Mouse (Mus musculus): ENCODE data around the gene Il1rl2. TPM values are rescaled to one million over a fixed set of nuclear protein-coding genes. Genes with fewer than 3 reads are reported as not detected.
A peak's percentile ranks its signal among the peaks of the same experiment; 100 is the strongest.

The Il1rl2 gene
- polyA plus RNA-seq (2014; fragmentation: Nextera tagmentation; extraction: Ambion mirVana) = 3.2 TPM in 2 replicates

GRCm38 (mm10) chr1:40324457-40324856 is at the start of gene Il1rl2:
TSS of gene Il1rl2 (plus strand) at chr1:40324610.
- peaks cover 9% of the 10 kb centered on the region for H3K27me3 ChIP-seq (ENCODE audit: control insufficient read depth, insufficient read depth, low read length)
- no peaks in the 10 kb centered on the region for H3K4me1 ChIP-seq (ENCODE audit: control insufficient read depth, insufficient read depth, low read length)
- DNase-seq (ENCODE audit: low spot score) (peak; percentile 67), ATAC-seq (replicated peaks; ENCODE audit: insufficient number of reproducible peaks, low FRiP score, low TSS enrichment, low read depth) (no peak)
- H3K9me3 ChIP-seq (replicated peaks; ENCODE audit: control insufficient read depth, low read length) = no peaks in the 10 kb centered on the region
- H3K4me2 ChIP-seq (ENCODE audit: low read depth, low read length) = peak within 1 kb of the TSS; percentile 75
- H3K36me3 ChIP-seq (replicated peaks; ENCODE audit: control insufficient read depth, insufficient read depth, low read depth, low read length) = no peaks in the 10 kb centered on the region
- WGBS = 27% methylated on average over 6 of the region's 6 CpGs
- peak within 1 kb of the TSS; percentile 39 for H3K4me3 ChIP-seq (ENCODE audit: low read depth, low read length)
- H3K9ac ChIP-seq (replicated peaks; ENCODE audit: low read length) = peak within 1 kb of the TSS; percentile 43
- H3K27ac ChIP-seq (replicated peaks; ENCODE audit: low read depth, low read length) = no peak within 1 kb of the TSS

DNA sequence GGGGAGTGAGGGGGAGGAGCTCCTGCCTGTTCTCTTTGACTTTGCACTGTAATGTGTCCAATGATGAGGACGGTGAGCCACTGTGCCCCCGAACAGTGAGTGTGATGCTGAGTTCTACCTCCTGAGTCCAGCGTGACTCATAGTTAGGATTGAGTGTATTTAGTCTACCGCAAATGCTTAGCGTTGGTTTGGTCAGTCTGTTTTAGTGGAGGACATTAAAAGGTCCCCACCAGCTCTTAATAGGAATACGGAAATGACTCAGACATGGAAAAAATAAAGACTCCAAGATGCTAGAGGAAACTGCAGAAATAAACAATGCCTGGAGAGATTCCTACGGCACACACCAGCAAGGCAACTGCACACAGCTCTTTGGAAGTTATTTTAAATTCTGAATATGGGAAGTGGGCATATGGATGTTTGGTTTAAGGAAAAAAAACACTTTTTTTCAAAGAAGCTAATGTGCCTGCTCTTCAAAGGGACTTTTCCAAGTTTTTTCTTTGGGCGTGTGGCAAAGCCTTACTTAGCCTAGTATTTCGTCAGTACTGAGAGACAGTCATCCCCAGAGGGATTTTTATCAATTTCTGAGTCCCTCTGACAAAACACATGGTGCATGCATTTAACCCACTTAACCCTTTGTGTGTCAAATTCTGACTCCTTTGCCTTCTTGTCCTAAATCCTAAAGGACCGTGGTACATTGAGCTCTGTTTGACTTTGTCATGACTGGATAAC is 49.0 kb upstream of the Il1rl2 start:
- Histone ChIP-seq H3K4me3 (ENCODE audit: low read depth, low read length) (no peak overlapping the region), H3K27ac (replicated peaks; ENCODE audit: low read depth, low read length) (no peak overlapping the region), H3K27me3 (ENCODE audit: control insufficient read depth, insufficient read depth, low read length) (no peaks in the 10 kb centered on the region), H3K4me2 (ENCODE audit: low read depth, low read length) (no peak overlapping the region), H3K4me1 (ENCODE audit: control insufficient read depth, insufficient read depth, low read length) (no peaks in the 10 kb centered on the region), H3K36me3 (replicated peaks; ENCODE audit: control insufficient read depth, insufficient read depth, low read depth, low read length) (no peaks in the 10 kb centered on the region), H3K9me3 (replicated peaks; ENCODE audit: control insufficient read depth, low read length) (no peaks in the 10 kb centered on the region), H3K9ac (replicated peaks; ENCODE audit: low read length) (no peak overlapping the region)
- ATAC-seq (replicated peaks; ENCODE audit: insufficient number of reproducible peaks, low FRiP score, low TSS enrichment, low read depth) (no peak), DNase-seq (ENCODE audit: low spot score) (no peak)
- WGBS = 78% methylated on average over 10 of the region's 10 CpGs

DNA sequence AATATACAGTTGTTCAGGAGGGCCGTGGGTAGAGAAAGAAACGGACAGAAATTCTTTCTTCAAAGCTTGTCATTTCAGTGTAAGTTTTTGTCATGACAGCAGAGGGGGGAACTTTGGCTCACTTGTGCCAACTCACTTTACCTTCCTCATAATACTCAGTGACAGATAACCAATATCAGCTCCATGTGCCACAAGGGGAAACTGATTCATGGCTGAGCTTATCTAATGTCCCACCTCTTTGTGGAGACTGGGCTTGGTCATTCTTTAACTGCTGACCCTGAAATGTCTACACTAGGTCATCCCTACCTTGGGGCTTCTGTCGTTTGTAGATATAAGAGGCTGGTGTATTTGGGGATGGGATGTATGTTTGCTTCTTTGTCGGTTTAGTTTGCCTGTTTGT is 46.5 kb upstream of the Il1rl2 start:
- H3K9ac ChIP-seq (replicated peaks; ENCODE audit: low read length) = no peak overlapping the region
- H3K36me3 ChIP-seq (replicated peaks; ENCODE audit: control insufficient read depth, insufficient read depth, low read depth, low read length) = no peaks in the 10 kb centered on the region
- no peaks in the 10 kb centered on the region for H3K4me1 ChIP-seq (ENCODE audit: control insufficient read depth, insufficient read depth, low read length)
- H3K27ac ChIP-seq (replicated peaks; ENCODE audit: low read depth, low read length) = no peak overlapping the region
- WGBS = 82% methylated on average over 4 of the region's 4 CpGs
- no peak overlapping the region for H3K4me2 ChIP-seq (ENCODE audit: low read depth, low read length)
- no peak overlapping the region for H3K4me3 ChIP-seq (ENCODE audit: low read depth, low read length)
- no peaks in the 10 kb centered on the region for H3K9me3 ChIP-seq (replicated peaks; ENCODE audit: control insufficient read depth, low read length)
- ATAC-seq (replicated peaks; ENCODE audit: insufficient number of reproducible peaks, low FRiP score, low TSS enrichment, low read depth) = no peak
- no peaks in the 10 kb centered on the region for H3K27me3 ChIP-seq (ENCODE audit: control insufficient read depth, insufficient read depth, low read length)
- no peak for DNase-seq (ENCODE audit: low spot score)

- WGBS = 70% methylated on average over 2 of the region's 2 CpGs
These were observed 45.7 kb upstream of the Il1rl2 start for GRCm38 (mm10) chr1:40278720-40279119.

DNA sequence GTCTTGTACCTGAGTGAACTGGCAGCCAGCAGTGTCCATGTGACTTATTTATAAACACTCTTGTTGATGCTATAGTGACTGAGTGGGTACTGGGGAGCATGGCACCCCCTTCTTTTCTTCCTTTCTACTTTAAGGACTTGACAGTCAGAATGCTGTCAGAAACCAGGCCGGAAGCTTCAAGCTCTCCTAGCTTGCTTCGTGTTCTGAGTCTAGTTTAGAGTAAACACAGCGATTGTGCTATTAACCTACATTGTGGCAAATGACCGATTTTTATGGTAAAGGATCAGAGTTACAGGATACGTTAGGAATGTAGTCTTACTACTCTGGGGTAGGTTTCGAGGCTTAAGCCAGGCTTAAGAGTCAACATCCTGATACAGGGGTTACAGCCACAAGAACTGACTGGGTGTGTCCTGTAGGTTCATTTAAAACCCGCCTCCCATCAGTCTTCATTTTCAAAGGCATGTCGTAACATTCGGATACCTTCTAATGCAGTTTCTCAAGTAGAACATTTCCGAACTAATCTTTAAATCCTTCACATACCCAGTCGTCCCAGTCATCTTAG is 45.1 kb upstream of the Il1rl2 start:
- no peaks in the 10 kb centered on the region for H3K36me3 ChIP-seq (replicated peaks; ENCODE audit: control insufficient read depth, insufficient read depth, low read depth, low read length)
- no peaks in the 10 kb centered on the region for H3K9me3 ChIP-seq (replicated peaks; ENCODE audit: control insufficient read depth, low read length)
- H3K4me2 ChIP-seq (ENCODE audit: low read depth, low read length) = no peak overlapping the region
- H3K27ac ChIP-seq (replicated peaks; ENCODE audit: low read depth, low read length) = no peak overlapping the region
- 76% methylated on average over 11 of the region's 11 CpGs for WGBS
- no peaks in the 10 kb centered on the region for H3K27me3 ChIP-seq (ENCODE audit: control insufficient read depth, insufficient read depth, low read length)
- H3K4me3 ChIP-seq (ENCODE audit: low read depth, low read length) = no peak overlapping the region
- no peaks in the 10 kb centered on the region for H3K4me1 ChIP-seq (ENCODE audit: control insufficient read depth, insufficient read depth, low read length)
- no peak overlapping the region for H3K9ac ChIP-seq (replicated peaks; ENCODE audit: low read length)
- ATAC-seq (replicated peaks; ENCODE audit: insufficient number of reproducible peaks, low FRiP score, low TSS enrichment, low read depth) (no peak), DNase-seq (ENCODE audit: low spot score) (no peak)

More at GRCm38 (mm10) chr1:40278720-40279119, 45.7 kb upstream of the Il1rl2 start:
- H3K4me3 ChIP-seq (ENCODE audit: low read depth, low read length) = no peak overlapping the region
- no peaks in the 10 kb centered on the region for H3K4me1 ChIP-seq (ENCODE audit: control insufficient read depth, insufficient read depth, low read length)
- H3K36me3 ChIP-seq (replicated peaks; ENCODE audit: control insufficient read depth, insufficient read depth, low read depth, low read length) = no peaks in the 10 kb centered on the region
- H3K27me3 ChIP-seq (ENCODE audit: control insufficient read depth, insufficient read depth, low read length) = no peaks in the 10 kb centered on the region
- no peak overlapping the region for H3K4me2 ChIP-seq (ENCODE audit: low read depth, low read length)
- ATAC-seq (replicated peaks; ENCODE audit: insufficient number of reproducible peaks, low FRiP score, low TSS enrichment, low read depth) (no peak), DNase-seq (ENCODE audit: low spot score) (no peak)
- H3K9me3 ChIP-seq (replicated peaks; ENCODE audit: control insufficient read depth, low read length) = no peaks in the 10 kb centered on the region
- no peak overlapping the region for H3K27ac ChIP-seq (replicated peaks; ENCODE audit: low read depth, low read length)
- H3K9ac ChIP-seq (replicated peaks; ENCODE audit: low read length) = no peak overlapping the region

GRCm38 (mm10) chr1:40281950-40282349 is 42.5 kb upstream of the Il1rl2 start:
- Histone ChIP-seq H3K4me1 (ENCODE audit: control insufficient read depth, insufficient read depth, low read length) (no peaks in the 10 kb centered on the region), H3K27me3 (ENCODE audit: control insufficient read depth, insufficient read depth, low read length) (no peaks in the 10 kb centered on the region), H3K4me3 (ENCODE audit: low read depth, low read length) (no peak overlapping the region), H3K9me3 (replicated peaks; ENCODE audit: control insufficient read depth, low read length) (no peaks in the 10 kb centered on the region), H3K9ac (replicated peaks; ENCODE audit: low read length) (no peak overlapping the region), H3K36me3 (replicated peaks; ENCODE audit: control insufficient read depth, insufficient read depth, low read depth, low read length) (no peaks in the 10 kb centered on the region), H3K4me2 (ENCODE audit: low read depth, low read length) (no peak overlapping the region), H3K27ac (replicated peaks; ENCODE audit: low read depth, low read length) (no peak overlapping the region)
- ATAC-seq (replicated peaks; ENCODE audit: insufficient number of reproducible peaks, low FRiP score, low TSS enrichment, low read depth) (no peak), DNase-seq (ENCODE audit: low spot score) (no peak)
- 77% methylated on average over 4 of the region's 4 CpGs for WGBS

DNA sequence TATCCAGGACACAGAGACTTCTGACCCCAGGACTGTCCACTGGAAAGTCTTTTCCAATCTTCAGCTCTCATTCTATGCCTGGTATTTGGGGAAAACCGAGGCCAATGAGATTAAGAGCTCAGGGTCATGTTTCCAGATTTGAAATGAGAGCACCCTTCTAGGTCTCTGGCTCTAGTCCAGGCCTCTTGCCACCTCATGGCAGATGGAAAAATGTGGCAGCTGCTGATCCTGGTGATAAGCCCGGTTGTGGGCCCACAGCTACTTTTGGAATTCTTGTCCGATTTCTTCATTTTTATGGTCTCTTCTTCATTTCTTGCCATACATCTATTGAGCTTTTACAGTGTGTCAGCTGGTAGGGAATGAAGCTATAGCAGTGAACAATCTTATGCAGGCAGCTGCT is 42.0 kb upstream of the Il1rl2 start:
- H3K4me1 ChIP-seq (ENCODE audit: control insufficient read depth, insufficient read depth, low read length) = no peaks in the 10 kb centered on the region
- H3K4me3 ChIP-seq (ENCODE audit: low read depth, low read length) = no peak overlapping the region
- H3K9me3 ChIP-seq (replicated peaks; ENCODE audit: control insufficient read depth, low read length) = no peaks in the 10 kb centered on the region
- WGBS = 80% methylated on average over 3 of the region's 3 CpGs
- H3K27ac ChIP-seq (replicated peaks; ENCODE audit: low read depth, low read length) = no peak overlapping the region
- no peaks in the 10 kb centered on the region for H3K27me3 ChIP-seq (ENCODE audit: control insufficient read depth, insufficient read depth, low read length)
- no peak for ATAC-seq (replicated peaks; ENCODE audit: insufficient number of reproducible peaks, low FRiP score, low TSS enrichment, low read depth)
- no peaks in the 10 kb centered on the region for H3K36me3 ChIP-seq (replicated peaks; ENCODE audit: control insufficient read depth, insufficient read depth, low read depth, low read length)
- DNase-seq (ENCODE audit: low spot score) = no peak
- H3K9ac ChIP-seq (replicated peaks; ENCODE audit: low read length) = no peak overlapping the region
- H3K4me2 ChIP-seq (ENCODE audit: low read depth, low read length) = no peak overlapping the region

DNA sequence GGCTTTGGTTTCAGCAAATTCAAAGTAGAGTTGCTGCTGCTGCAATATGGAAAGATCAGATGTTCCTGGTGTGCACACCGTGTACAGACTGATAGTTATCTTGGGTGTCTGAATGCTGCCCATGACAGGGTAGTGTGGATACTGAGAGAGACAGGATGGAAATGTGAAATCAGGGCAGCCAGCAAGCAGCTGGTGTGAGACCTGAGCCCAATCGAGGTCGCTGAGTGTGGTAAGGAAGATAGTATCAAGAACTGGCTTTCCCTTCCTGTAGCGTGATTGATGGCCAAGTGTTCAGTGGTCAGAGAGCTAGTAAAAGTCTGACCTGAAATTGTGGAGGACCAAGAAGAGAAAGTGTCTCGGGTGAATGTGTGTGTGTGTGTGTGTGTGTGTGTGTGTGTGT is 40.4 kb upstream of the Il1rl2 start:
- no peaks in the 10 kb centered on the region for H3K27me3 ChIP-seq (ENCODE audit: control insufficient read depth, insufficient read depth, low read length)
- H3K4me3 ChIP-seq (ENCODE audit: low read depth, low read length) = no peak overlapping the region
- H3K9me3 ChIP-seq (replicated peaks; ENCODE audit: control insufficient read depth, low read length) = no peaks in the 10 kb centered on the region
- no peak for DNase-seq (ENCODE audit: low spot score)
- H3K27ac ChIP-seq (replicated peaks; ENCODE audit: low read depth, low read length) = no peak overlapping the region
- WGBS = 72% methylated on average over 5 of the region's 5 CpGs
- H3K36me3 ChIP-seq (replicated peaks; ENCODE audit: control insufficient read depth, insufficient read depth, low read depth, low read length) = no peaks in the 10 kb centered on the region
- H3K4me1 ChIP-seq (ENCODE audit: control insufficient read depth, insufficient read depth, low read length) = no peaks in the 10 kb centered on the region
- no peak overlapping the region for H3K4me2 ChIP-seq (ENCODE audit: low read depth, low read length)
- H3K9ac ChIP-seq (replicated peaks; ENCODE audit: low read length) = no peak overlapping the region
- ATAC-seq (replicated peaks; ENCODE audit: insufficient number of reproducible peaks, low FRiP score, low TSS enrichment, low read depth) = no peak
